Mouse (Mus musculus): ENCODE data around the gene Lnx2.

Gene Lnx2

GRCm38 (mm10) chr5:147050816-147051499 lies 25.4 kb downstream of the Lnx2 start:
- no peak for DNase-seq

GRCm38 (mm10) chr5:147049544-147050209 lies 26.7 kb downstream of the Lnx2 start:
- DNase-seq, result no peak

- DNase-seq, result no peak
These were observed 30.5 kb downstream of the Lnx2 start for GRCm38 (mm10) chr5:147045929-147046328.

- DNase-seq, result no peak
These were observed 31.1 kb downstream of the Lnx2 start for GRCm38 (mm10) chr5:147045311-147045710.

- no peak for DNase-seq
These were observed 33.0 kb downstream of the Lnx2 start for GRCm38 (mm10) chr5:147043240-147043844.

GRCm38 (mm10) chr5:147041965-147042937 lies 34.1 kb downstream of the Lnx2 start:
- no peak for DNase-seq

- DNase-seq, result no peak
These were observed 37.0 kb downstream of the Lnx2 start for GRCm38 (mm10) chr5:147039394-147039793.

GRCm38 (mm10) chr5:147037601-147038000 lies 38.8 kb downstream of the Lnx2 start:
- no peak for DNase-seq

- no peak for DNase-seq
These were observed 39.7 kb downstream of the Lnx2 start for GRCm38 (mm10) chr5:147036661-147037060.

GRCm38 (mm10) chr5:147036028-147036427 lies 40.4 kb downstream of the Lnx2 start:
- no peak for DNase-seq

GRCm38 (mm10) chr5:147035301-147035700 lies 41.1 kb downstream of the Lnx2 start:
- DNase-seq, result no peak

GRCm38 (mm10) chr5:147034283-147034682 lies 42.1 kb downstream of the Lnx2 start:
- no peak for DNase-seq

GRCm38 (mm10) chr5:147033155-147033554 lies 43.2 kb downstream of the Lnx2 start:
- DNase-seq, result no peak

- no peak for DNase-seq
These were observed 45.1 kb downstream of the Lnx2 start for GRCm38 (mm10) chr5:147031281-147031680.

GRCm38 (mm10) chr5:147024331-147025034 lies 51.9 kb downstream of the Lnx2 start:
- no peak for DNase-seq

- no peak for DNase-seq
These were observed 53.0 kb downstream of the Lnx2 start for GRCm38 (mm10) chr5:147023245-147023970.

GRCm38 (mm10) chr5:147021546-147022265 lies 54.7 kb downstream of the Lnx2 start:
- no peak for DNase-seq

- no peak for DNase-seq
These were observed 55.8 kb downstream of the Lnx2 start for GRCm38 (mm10) chr5:147020579-147020978.

GRCm38 (mm10) chr5:147018761-147019160 lies 57.6 kb downstream of the Lnx2 start:
- no peak for DNase-seq

GRCm38 (mm10) chr5:147017526-147017925 lies 58.9 kb downstream of the Lnx2 start:
- no peak for DNase-seq

GRCm38 (mm10) chr5:147016622-147017021 lies 59.8 kb downstream of the Lnx2 start:
- DNase-seq, result no peak
